36 mouse cellular contexts compared by ENCODE assay signal in the genomic region with DNA sequence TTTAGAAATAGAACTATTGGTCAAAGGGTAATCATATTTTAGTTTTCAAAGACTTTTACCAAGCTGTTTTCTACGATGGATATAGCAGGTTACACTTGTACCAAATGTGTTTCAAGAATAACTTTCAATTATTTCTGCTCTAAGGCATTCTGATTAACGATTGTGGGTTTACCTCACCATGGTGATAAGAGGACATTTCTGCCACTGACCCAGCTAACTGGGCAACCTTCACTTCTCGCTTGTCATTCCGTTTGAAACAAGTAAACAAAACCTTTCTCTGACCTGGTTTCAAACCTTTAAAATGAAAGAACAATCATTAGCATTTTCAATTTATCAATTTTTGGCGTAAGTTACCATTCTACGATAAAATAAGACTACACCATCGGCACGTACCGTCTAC. TPM values are rescaled to one million over a fixed set of nuclear protein-coding genes. Genes with fewer than 3 reads are reported as not detected.
"Had no signal": no experiment of that assay in that cellular context is flagged by ENCODE, and none has a peak within 500 bp of the region (broad histone marks: within the 10 kb centered on the region; RNA-seq: fewer than 3 reads in every experiment).

No protein-coding gene starts in this region.

- H3K9ac ChIP-seq: limb, embryonic 12.5 days; limb, embryonic 13.5 days; limb, embryonic 15.5 days; liver, embryonic 13.5 days; liver, embryonic 14.5 days; liver, embryonic 15.5 days; liver, postnatal 0 days; lung, embryonic 14.5 days; lung, embryonic 15.5 days; midbrain, embryonic 12.5 days; midbrain, embryonic 13.5 days; neural tube, embryonic 12.5 days had no signal

- H3K4me3 ChIP-seq: left cerebral cortex, adult 2 months; limb, embryonic 10.5 days; limb, embryonic 12.5 days; limb, embryonic 13.5 days; limb, embryonic 15.5 days; liver, embryonic 13.5 days; liver, embryonic 15.5 days; lung, embryonic 15.5 days; megakaryocyte, embryonic 14.5 days; midbrain, embryonic 10.5 days; midbrain, embryonic 12.5 days; midbrain, embryonic 13.5 days; myocyte; neural tube, embryonic 12.5 days had no signal

- H3K27me3 ChIP-seq: limb, embryonic 12.5 days; limb, embryonic 13.5 days; limb, embryonic 15.5 days; liver, embryonic 13.5 days; liver, embryonic 15.5 days; lung, embryonic 15.5 days; megakaryocyte, embryonic 14.5 days; midbrain, embryonic 12.5 days; midbrain, embryonic 13.5 days; neural tube, embryonic 12.5 days had no signal

- H3K27ac ChIP-seq: left cerebral cortex, adult 2 months; limb, embryonic 10.5 days; limb, embryonic 12.5 days; limb, embryonic 13.5 days; limb, embryonic 15.5 days; liver, embryonic 13.5 days; liver, embryonic 14.5 days; liver, embryonic 15.5 days; lung, embryonic 15.5 days; macrophage; midbrain, embryonic 10.5 days; midbrain, embryonic 12.5 days; midbrain, embryonic 13.5 days; neural tube, embryonic 12.5 days had no signal

- H3K4me2 ChIP-seq: limb, embryonic 12.5 days; limb, embryonic 13.5 days; limb, embryonic 15.5 days; liver, embryonic 11.5 days; liver, embryonic 13.5 days; liver, embryonic 15.5 days; lung, embryonic 14.5 days; lung, embryonic 15.5 days; midbrain, embryonic 12.5 days; midbrain, embryonic 13.5 days; neural tube, embryonic 12.5 days had no signal

- ATAC-seq: liver, postnatal 0 days; lung, postnatal 0 days; midbrain, embryonic 13.5 days; midbrain, embryonic 16.5 days had no signal

- DNase-seq: left cerebral cortex, postnatal 4 days; liver; liver, embryonic 13.5 days; liver, postnatal 0 days; lung, adult 18-20 months; lung, adult 2 months; lung, embryonic 14.5 days; lung, postnatal 10 days; lung, postnatal 14 days; lung, postnatal 36 days; lung, postnatal 4 days; midbrain, embryonic 14.5 days had no signal

- H3K4me1 ChIP-seq: limb, embryonic 10.5 days; limb, embryonic 12.5 days; limb, embryonic 13.5 days; limb, embryonic 15.5 days; liver, embryonic 13.5 days; liver, embryonic 15.5 days; lung, embryonic 15.5 days; megakaryocyte, embryonic 14.5 days; midbrain, embryonic 10.5 days; midbrain, embryonic 12.5 days; midbrain, embryonic 13.5 days; neural tube, embryonic 12.5 days had no signal

- H3K9me3 ChIP-seq: limb, embryonic 10.5 days; limb, embryonic 12.5 days; limb, embryonic 13.5 days; limb, embryonic 15.5 days; liver, embryonic 13.5 days; liver, embryonic 15.5 days; lung, embryonic 15.5 days; megakaryocyte, embryonic 14.5 days; midbrain, embryonic 10.5 days; midbrain, embryonic 12.5 days; midbrain, embryonic 13.5 days; neural tube, embryonic 12.5 days had no signal

RNA-seq across cellular contexts. Expression of gene Gjd3, which starts 24.0 kb away (rescaled TPM):
- total RNA-seq: megakaryocyte progenitor cell, adult 5-6 weeks; megakaryocyte, adult 5-6 weeks; megakaryocyte-erythroid progenitor cell, adult 5-6 weeks; monocyte, adult 5-6 weeks had no signal
- polyA plus RNA-seq: limb, embryonic 11.5 days; liver, embryonic 13.5 days; liver, embryonic 14.5 days; liver, embryonic 15.5 days; liver, embryonic 16.5 days; liver, postnatal 0 days; lung, embryonic 14.5 days; macrophage; midbrain, embryonic 10.5 days had no signal
